Mouse (Mus musculus) cerebellum, adult 9-10 months (tissue): ENCODE measurements around the gene G430095P16Rik.

Source experiments
- DNase-seq: peaks from one replicate; pipeline ENCODE4 v3.0.0; 2022

The G430095P16Rik gene

GRCm38 (mm10) chr8:84703466-84704249 lies 19.1 kb upstream of the G430095P16Rik start:
- no peak for DNase-seq

- DNase-seq: no peak
Observed at GRCm38 (mm10) chr8:84704356-84704755, 18.5 kb upstream of the G430095P16Rik start.

GRCm38 (mm10) chr8:84704867-84705831 lies 17.7 kb upstream of the G430095P16Rik start:
- DNase-seq: no peak

- DNase-seq: no peak
Observed at GRCm38 (mm10) chr8:84705960-84706359, 16.8 kb upstream of the G430095P16Rik start.

- DNase-seq: no peak
Observed at GRCm38 (mm10) chr8:84706610-84707266, 16.1 kb upstream of the G430095P16Rik start.

- no peak for DNase-seq
Observed at GRCm38 (mm10) chr8:84707267-84707883, 15.4 kb upstream of the G430095P16Rik start.

GRCm38 (mm10) chr8:84708071-84708541 lies 14.7 kb upstream of the G430095P16Rik start:
- no peak for DNase-seq

GRCm38 (mm10) chr8:84708774-84709475 lies 13.9 kb upstream of the G430095P16Rik start:
- DNase-seq: peak; percentile 94

GRCm38 (mm10) chr8:84709931-84710330 lies 12.9 kb upstream of the G430095P16Rik start:
- DNase-seq: no peak

- no peak for DNase-seq
Observed at GRCm38 (mm10) chr8:84711312-84711711, 11.5 kb upstream of the G430095P16Rik start.

GRCm38 (mm10) chr8:84711933-84712758 lies 10.7 kb upstream of the G430095P16Rik start:
- no peak for DNase-seq

GRCm38 (mm10) chr8:84712759-84713120 lies 10.1 kb upstream of the G430095P16Rik start:
- no peak for DNase-seq

- no peak for DNase-seq
Observed at GRCm38 (mm10) chr8:84713381-84713780, 9.4 kb upstream of the G430095P16Rik start.

- DNase-seq: no peak
Observed at GRCm38 (mm10) chr8:84714161-84714560, 8.6 kb upstream of the G430095P16Rik start.

GRCm38 (mm10) chr8:84715893-84716468 lies 6.8 kb upstream of the G430095P16Rik start:
- DNase-seq: no peak

GRCm38 (mm10) chr8:84716790-84717189 lies 6.0 kb upstream of the G430095P16Rik start:
- no peak for DNase-seq

GRCm38 (mm10) chr8:84718476-84718875 lies 4.3 kb upstream of the G430095P16Rik start:
- no peak for DNase-seq

- no peak for DNase-seq
Observed at GRCm38 (mm10) chr8:84718959-84719690, 3.7 kb upstream of the G430095P16Rik start.

GRCm38 (mm10) chr8:84722530-84722849 lies 317 bp upstream of the G430095P16Rik start:
- no peak for DNase-seq

GRCm38 (mm10) chr8:84723571-84723900 lies 729 bp downstream of the G430095P16Rik start:
- no peak for DNase-seq
